Mouse (Mus musculus) heart, embryonic 10.5 days (tissue): Measurements from ENCODE around the gene Slc38a2. TPM values are rescaled to one million over a fixed set of nuclear protein-coding genes. Genes with fewer than 3 reads are reported as not detected.
A peak's percentile ranks its signal among the peaks of the same experiment; 100 is the strongest.

Experiments used
- DNase-seq: peaks from one replicate; pipeline ENCODE4 v3.0.0-alpha.2; 2017; ENCODE audit warnings: low spot score
- H3K27ac ChIP-seq: fragments of 300-500 bp; sonication (generic); 2 replicates; pipeline ENCODE4 v1.5.1; 2016; ENCODE audit warnings: mild to moderate bottlenecking
- H3K27me3 ChIP-seq: fragments of 300-500 bp; sonication (generic); 2 replicates; pipeline ENCODE4 v1.6.1; 2016; ENCODE audit warnings: mild to moderate bottlenecking; ENCODE audit not compliant: poor library complexity, insufficient read depth, severe bottlenecking
- H3K36me3 ChIP-seq: fragments of 300-500 bp; sonication (generic); 2 replicates; pipeline ENCODE4 v1.6.1; 2016; ENCODE audit warnings: mild to moderate bottlenecking, moderate library complexity
- H3K4me1 ChIP-seq: fragments of 300-500 bp; sonication (generic); 2 replicates; pipeline ENCODE4 v1.6.1; 2016; ENCODE audit warnings: mild to moderate bottlenecking
- H3K4me3 ChIP-seq: fragments of 300-500 bp; sonication (generic); 2 replicates; pipeline ENCODE4 v1.5.1; 2016; ENCODE audit warnings: mild to moderate bottlenecking, moderate library complexity
- H3K9me3 ChIP-seq: fragments of 300-500 bp; sonication (generic); 2 replicates; pipeline ENCODE4 v1.6.1; 2016; ENCODE audit warnings: mild to moderate bottlenecking, moderate library complexity
- WGBS: fragments of 180-500 bp; shearing (Covaris S2); methylation state at CpG from one replicate; pipeline ENCODE4 v1.1.7; 2016; 5-methylcytosine and 5-hydroxymethylcytosine counted together
- polyA plus RNA-seq: library from polyadenylated mRNA; unstranded; fragments of >200 nt; fragmentation: Nextera tagmentation; extraction: Ambion mirVana; gene quantifications from 2 replicates; pipeline ENCODE4 v1.2.1, GENCODE M21; 2016

Gene Slc38a2
- polyA plus RNA-seq = 113 and 119 TPM in 2 replicates

- H3K4me3 ChIP-seq = peak within 1 kb of the TSS; percentile 78
- H3K4me1 ChIP-seq = peaks cover 35% of the 10 kb centered on the region
- H3K36me3 ChIP-seq = peaks cover 37% of the 10 kb centered on the region
- no peaks in the 10 kb centered on the region for H3K27me3 ChIP-seq
- peak within 1 kb of the TSS; percentile 99 for H3K27ac ChIP-seq
- peak; percentile 94 for DNase-seq
- WGBS = under 1% methylated on average over 76 of the region's 76 CpGs
- no peaks in the 10 kb centered on the region for H3K9me3 ChIP-seq
Observed at GRCm38 (mm10) chr15:96699521-96700511, at the start of gene Slc38a2. Gene Slc38a2 (minus strand): TSS chr15:96699730.

- no peak for DNase-seq
- Histone ChIP-seq H3K36me3 (no peaks in the 10 kb centered on the region), H3K4me3 (0 out of 2 replicates have a peak overlapping the region, but pooled peaks have one; percentile 2), H3K9me3 (no peaks in the 10 kb centered on the region), H3K27ac (peak overlapping the region; percentile 89), H3K27me3 (no peaks in the 10 kb centered on the region), H3K4me1 (peaks cover 37% of the 10 kb centered on the region)
- WGBS = 40% methylated on average over 10 of the region's 10 CpGs
Observed at GRCm38 (mm10) chr15:96749101-96749500, 49.6 kb upstream of the Slc38a2 start.

DNA sequence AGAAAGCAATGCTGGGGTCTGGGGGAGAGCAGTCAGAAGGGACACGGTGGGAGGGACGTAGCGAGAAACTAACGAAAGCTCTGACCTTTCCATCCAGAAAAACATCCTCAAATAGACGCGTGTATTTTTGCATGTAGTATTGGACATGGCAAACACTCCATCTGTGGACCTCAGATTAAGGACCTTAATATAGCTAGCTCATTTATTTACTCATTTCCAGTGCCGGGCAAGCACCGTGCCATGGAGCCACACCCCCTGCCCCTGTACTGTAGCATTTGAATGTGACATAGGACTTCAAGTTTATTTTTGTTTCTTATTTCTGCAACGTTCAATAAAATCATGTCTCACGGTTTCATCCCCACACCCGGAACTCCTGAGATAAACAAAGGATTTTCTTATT is 48.0 kb upstream of the Slc38a2 start:
- Histone ChIP-seq H3K4me3 (no peak overlapping the region), H3K9me3 (no peaks in the 10 kb centered on the region), H3K4me1 (peaks cover 48% of the 10 kb centered on the region), H3K27me3 (no peaks in the 10 kb centered on the region), H3K27ac (peak overlapping the region; percentile 70; the same call in 1 of the 2 replicates), H3K36me3 (no peaks in the 10 kb centered on the region)
- no peak for DNase-seq
- WGBS = 89% methylated on average over 11 of the region's 11 CpGs

- H3K27me3 ChIP-seq = no peaks in the 10 kb centered on the region
- H3K36me3 ChIP-seq = no peaks in the 10 kb centered on the region
- H3K4me3 ChIP-seq = no peak overlapping the region
- H3K27ac ChIP-seq = peak overlapping the region; percentile 70; the same call in 1 of the 2 replicates
- DNase-seq = no peak
- peaks cover 46% of the 10 kb centered on the region for H3K4me1 ChIP-seq
- 84% methylated on average over 6 of the region's 6 CpGs for WGBS
- H3K9me3 ChIP-seq = no peaks in the 10 kb centered on the region
Observed at GRCm38 (mm10) chr15:96746986-96747385, 47.5 kb upstream of the Slc38a2 start.

GRCm38 (mm10) chr15:96745299-96745698 is 45.8 kb upstream of the Slc38a2 start:
- DNase-seq = no peak
- H3K27me3 ChIP-seq = no peaks in the 10 kb centered on the region
- H3K4me3 ChIP-seq = no peak overlapping the region
- peaks cover 35% of the 10 kb centered on the region for H3K4me1 ChIP-seq
- H3K9me3 ChIP-seq = no peaks in the 10 kb centered on the region
- H3K36me3 ChIP-seq = no peaks in the 10 kb centered on the region
- WGBS = 93% methylated on average over 1 of the region's 1 CpGs
- H3K27ac ChIP-seq = peak overlapping the region; percentile 88

- peak overlapping the region; percentile 88 for H3K27ac ChIP-seq
- no peaks in the 10 kb centered on the region for H3K36me3 ChIP-seq
- H3K4me3 ChIP-seq = no peak overlapping the region; the same call in 1 of the 2 replicates
- peaks cover 32% of the 10 kb centered on the region for H3K4me1 ChIP-seq
- no peak for DNase-seq
- H3K9me3 ChIP-seq = no peaks in the 10 kb centered on the region
- WGBS = 90% methylated on average over 5 of the region's 5 CpGs
- H3K27me3 ChIP-seq = no peaks in the 10 kb centered on the region
Observed at GRCm38 (mm10) chr15:96744882-96745296, 45.4 kb upstream of the Slc38a2 start.

- peak; percentile 89 for DNase-seq
- no peaks in the 10 kb centered on the region for H3K36me3 ChIP-seq
- H3K9me3 ChIP-seq = no peaks in the 10 kb centered on the region
- H3K27me3 ChIP-seq = no peaks in the 10 kb centered on the region
- WGBS = 20% methylated on average over 18 of the region's 18 CpGs
- H3K4me3 ChIP-seq = no peak overlapping the region; the same call in 1 of the 2 replicates
- peak overlapping the region; percentile 88 for H3K27ac ChIP-seq
- peaks cover 27% of the 10 kb centered on the region for H3K4me1 ChIP-seq
Observed at GRCm38 (mm10) chr15:96744153-96744881, 44.8 kb upstream of the Slc38a2 start.

GRCm38 (mm10) chr15:96743257-96743656 is 43.7 kb upstream of the Slc38a2 start:
- no peak for DNase-seq
- Histone ChIP-seq H3K4me1 (peaks cover 21% of the 10 kb centered on the region), H3K27ac (peak overlapping the region; percentile 88), H3K27me3 (no peaks in the 10 kb centered on the region), H3K36me3 (no peaks in the 10 kb centered on the region), H3K4me3 (no peak overlapping the region), H3K9me3 (no peaks in the 10 kb centered on the region)
- 73% methylated on average over 6 of the region's 6 CpGs for WGBS

GRCm38 (mm10) chr15:96742591-96743241 is 43.2 kb upstream of the Slc38a2 start:
- Histone ChIP-seq H3K36me3 (no peaks in the 10 kb centered on the region), H3K4me3 (no peak overlapping the region), H3K4me1 (peaks cover 21% of the 10 kb centered on the region), H3K27me3 (no peaks in the 10 kb centered on the region), H3K27ac (peak overlapping the region; percentile 88), H3K9me3 (no peaks in the 10 kb centered on the region)
- 89% methylated on average over 16 of the region's 16 CpGs for WGBS
- no peak for DNase-seq

- no peak overlapping the region for H3K4me3 ChIP-seq
- WGBS = 85% methylated on average over 7 of the region's 7 CpGs
Observed at GRCm38 (mm10) chr15:96740865-96741561, 41.5 kb upstream of the Slc38a2 start.

GRCm38 (mm10) chr15:96740091-96740490 is 40.6 kb upstream of the Slc38a2 start:
- DNase-seq = no peak
- Histone ChIP-seq H3K36me3 (no peaks in the 10 kb centered on the region), H3K27ac (no peak overlapping the region), H3K27me3 (no peaks in the 10 kb centered on the region), H3K9me3 (no peaks in the 10 kb centered on the region), H3K4me3 (no peak overlapping the region), H3K4me1 (peaks cover 24% of the 10 kb centered on the region)
- WGBS = 56% methylated on average over 4 of the region's 4 CpGs

More at GRCm38 (mm10) chr15:96740865-96741561, 41.5 kb upstream of the Slc38a2 start:
- no peak for DNase-seq
- H3K36me3 ChIP-seq = no peaks in the 10 kb centered on the region
- H3K9me3 ChIP-seq = no peaks in the 10 kb centered on the region
- H3K27me3 ChIP-seq = no peaks in the 10 kb centered on the region
- H3K27ac ChIP-seq = no peak overlapping the region
- peaks cover 24% of the 10 kb centered on the region for H3K4me1 ChIP-seq
